Mouse (Mus musculus): Measurements from ENCODE around the gene Sgip1.

The Sgip1 gene

DNA sequence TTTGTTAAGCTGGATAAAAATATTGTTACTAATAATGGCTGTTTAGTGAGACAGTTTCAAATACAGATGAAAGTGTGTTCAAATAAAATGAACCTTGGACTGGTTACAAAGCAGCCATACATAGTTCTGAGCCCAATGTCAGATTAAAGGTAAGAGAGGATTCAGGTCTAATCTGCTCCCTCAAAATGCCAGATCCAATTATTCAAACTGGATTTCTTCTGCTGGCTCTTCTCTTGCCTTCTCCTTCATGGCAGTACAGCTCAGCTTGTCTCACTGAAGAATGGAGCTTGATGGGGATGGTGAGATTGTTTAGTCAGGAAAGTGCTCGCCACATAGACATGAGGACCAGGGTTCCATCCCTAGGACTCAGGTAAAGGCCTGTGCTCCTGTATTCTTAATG is 32.7 kb downstream of the Sgip1 start:
- ATAC-seq (ENCODE audit: insufficient number of reproducible peaks, low FRiP score, low TSS enrichment): no peak

GRCm38 (mm10) chr4:102774549-102774948 is 33.5 kb downstream of the Sgip1 start:
- peak; percentile 72 for ATAC-seq (ENCODE audit: insufficient number of reproducible peaks, low FRiP score, low TSS enrichment)

DNA sequence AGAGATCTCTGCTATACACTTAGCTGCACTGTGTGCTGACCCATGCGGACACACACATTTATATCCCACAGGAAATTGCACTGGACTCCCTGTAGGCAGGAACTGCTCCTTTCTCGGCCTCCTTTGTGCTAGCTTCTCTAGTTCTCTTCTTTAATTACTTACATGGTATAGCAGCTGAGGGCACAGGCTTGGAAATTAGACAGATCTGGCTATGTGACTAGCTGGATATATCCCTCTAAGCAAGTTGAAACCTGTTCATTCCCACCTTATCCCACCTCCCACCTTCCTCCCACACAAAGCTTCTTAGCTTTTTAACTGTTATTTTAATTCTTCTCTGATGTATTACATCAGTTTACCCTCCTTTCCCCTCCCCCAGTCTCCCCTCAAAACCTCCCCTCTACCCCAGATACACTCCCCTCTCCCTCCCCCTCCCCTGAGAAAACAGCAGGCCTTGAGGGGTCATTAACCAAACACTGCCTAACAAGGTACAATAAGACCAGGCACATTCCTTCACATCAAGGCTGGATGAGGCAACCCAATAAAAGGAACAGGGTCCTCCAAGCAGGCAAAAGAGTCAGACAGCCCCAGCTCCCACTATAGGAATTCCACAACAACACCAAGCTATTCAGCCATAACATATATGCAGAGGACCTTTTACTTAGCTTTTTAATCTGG is 34.6 kb downstream of the Sgip1 start:
- no peak for ATAC-seq (ENCODE audit: insufficient number of reproducible peaks, low FRiP score, low TSS enrichment)

DNA sequence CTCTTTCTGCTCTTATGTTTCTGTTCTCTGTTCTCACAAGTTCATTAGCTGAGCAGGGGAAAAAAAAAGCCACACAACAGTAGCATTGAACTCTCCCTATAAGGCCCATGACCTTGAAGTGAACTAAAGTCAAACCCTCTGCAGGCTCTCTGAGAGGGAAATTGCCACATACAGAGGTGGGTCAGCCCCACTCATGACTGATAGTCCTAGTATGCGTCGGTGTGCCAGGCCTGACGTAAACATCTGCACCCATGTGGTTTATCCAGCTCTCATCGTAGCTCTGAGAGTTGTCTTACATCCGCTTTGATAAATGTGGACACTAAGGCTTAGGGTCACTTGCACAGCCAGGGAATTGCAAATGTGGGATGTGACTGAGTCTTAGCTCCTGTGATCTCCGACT is 38.8 kb downstream of the Sgip1 start:
- no peak for ATAC-seq (ENCODE audit: insufficient number of reproducible peaks, low FRiP score, low TSS enrichment)

- peak; percentile 71 for ATAC-seq (ENCODE audit: insufficient number of reproducible peaks, low FRiP score, low TSS enrichment)
These were observed 42.1 kb downstream of the Sgip1 start for GRCm38 (mm10) chr4:102783063-102783748.

DNA sequence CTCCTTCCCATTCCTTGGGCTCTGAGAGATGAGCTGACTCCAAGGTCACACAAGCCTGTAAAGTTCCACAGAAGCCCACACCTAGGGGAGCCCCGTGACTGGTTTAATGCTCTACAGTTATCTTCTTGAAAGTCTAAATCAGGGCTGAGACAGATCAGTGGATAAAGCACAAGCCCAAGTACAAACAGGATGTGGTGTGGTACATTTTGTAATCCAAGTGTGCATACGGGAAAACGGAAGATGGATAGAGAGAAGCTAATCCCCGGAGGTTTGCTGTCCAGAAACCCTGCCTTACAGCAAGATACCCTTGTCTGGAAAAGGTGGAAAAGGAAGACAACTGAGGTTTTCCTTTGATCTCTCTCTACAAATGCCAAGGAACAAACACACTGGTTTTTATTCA is 44.1 kb downstream of the Sgip1 start:
- ATAC-seq (ENCODE audit: insufficient number of reproducible peaks, low FRiP score, low TSS enrichment): no peak

- ATAC-seq (ENCODE audit: insufficient number of reproducible peaks, low FRiP score, low TSS enrichment): no peak
These were observed 51.1 kb downstream of the Sgip1 start for GRCm38 (mm10) chr4:102792100-102792790.

GRCm38 (mm10) chr4:102801471-102801870 is 60.4 kb downstream of the Sgip1 start:
- no peak for ATAC-seq (ENCODE audit: insufficient number of reproducible peaks, low FRiP score, low TSS enrichment)

DNA sequence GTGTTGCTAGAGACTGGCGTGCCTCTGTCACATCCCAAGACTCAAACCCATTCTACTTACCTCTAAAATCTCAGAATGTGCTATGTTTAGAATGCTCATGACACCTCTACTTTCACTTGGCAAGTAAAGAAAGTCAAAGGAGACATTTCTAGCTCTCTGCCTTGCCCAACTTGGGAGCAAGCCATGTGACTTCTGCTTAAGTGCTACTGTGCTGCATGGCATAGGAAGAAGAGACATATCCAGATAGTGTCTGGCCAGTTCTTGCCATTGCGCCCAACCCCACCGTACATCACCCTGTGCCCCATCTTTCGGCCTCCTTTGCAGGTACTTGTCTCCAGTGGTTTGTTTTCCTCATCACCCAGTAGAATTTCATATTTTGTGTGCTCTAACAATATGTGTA is 60.8 kb downstream of the Sgip1 start:
- ATAC-seq (ENCODE audit: insufficient number of reproducible peaks, low FRiP score, low TSS enrichment): no peak

- no peak for ATAC-seq (ENCODE audit: insufficient number of reproducible peaks, low FRiP score, low TSS enrichment)
These were observed 63.5 kb downstream of the Sgip1 start for GRCm38 (mm10) chr4:102804611-102805010.

- ATAC-seq (ENCODE audit: insufficient number of reproducible peaks, low FRiP score, low TSS enrichment): no peak
These were observed 65.9 kb downstream of the Sgip1 start for GRCm38 (mm10) chr4:102806987-102807386.

GRCm38 (mm10) chr4:102808258-102808657 is 67.2 kb downstream of the Sgip1 start:
- ATAC-seq (ENCODE audit: insufficient number of reproducible peaks, low FRiP score, low TSS enrichment): no peak

GRCm38 (mm10) chr4:102809296-102809695 is 68.2 kb downstream of the Sgip1 start:
- no peak for ATAC-seq (ENCODE audit: insufficient number of reproducible peaks, low FRiP score, low TSS enrichment)

DNA sequence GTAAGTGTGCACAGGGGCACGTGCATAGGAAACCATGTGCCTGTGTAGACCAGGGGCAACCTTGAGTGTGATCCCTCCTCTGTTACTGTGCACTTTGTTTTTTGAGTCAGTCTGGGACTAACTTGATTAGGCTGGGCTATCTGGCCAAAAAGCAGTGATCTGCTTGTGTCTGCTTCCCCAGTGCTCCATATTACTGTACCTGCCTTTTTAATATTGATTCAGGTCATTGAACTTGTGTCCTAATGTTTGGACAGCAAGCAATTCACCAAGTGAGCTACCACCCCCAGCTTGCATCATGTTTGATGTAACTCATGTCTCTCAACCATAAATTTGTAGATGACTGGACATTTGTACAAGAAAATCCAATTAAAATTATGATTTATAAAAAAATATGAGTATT is 69.2 kb downstream of the Sgip1 start:
- no peak for ATAC-seq (ENCODE audit: insufficient number of reproducible peaks, low FRiP score, low TSS enrichment)

GRCm38 (mm10) chr4:102811007-102811805 is 70.1 kb downstream of the Sgip1 start:
- ATAC-seq (ENCODE audit: insufficient number of reproducible peaks, low FRiP score, low TSS enrichment): no peak

DNA sequence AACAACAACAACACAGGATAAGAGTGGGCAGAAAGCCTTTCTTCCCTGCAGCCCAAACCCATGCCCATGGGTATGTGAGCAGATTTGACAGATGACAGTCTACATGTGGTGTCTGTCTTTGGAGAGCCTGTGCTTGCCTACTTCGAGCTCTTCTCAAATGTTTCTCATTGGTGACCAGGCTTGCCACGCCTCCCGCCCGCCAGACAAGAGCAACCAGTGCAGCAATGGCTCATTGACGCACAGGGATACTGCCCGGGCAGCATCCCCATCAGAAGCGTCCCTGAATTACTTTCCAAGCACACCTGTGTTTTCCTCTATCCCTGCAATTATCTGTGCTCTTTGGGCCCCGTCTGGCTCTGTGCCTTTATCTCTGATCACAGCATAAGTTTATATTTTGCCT is 72.2 kb downstream of the Sgip1 start:
- ATAC-seq (ENCODE audit: insufficient number of reproducible peaks, low FRiP score, low TSS enrichment): no peak

- ATAC-seq (ENCODE audit: insufficient number of reproducible peaks, low FRiP score, low TSS enrichment): no peak
These were observed 80.7 kb downstream of the Sgip1 start for GRCm38 (mm10) chr4:102821786-102822185.

GRCm38 (mm10) chr4:102824494-102824893 is 83.4 kb downstream of the Sgip1 start:
- ATAC-seq (ENCODE audit: insufficient number of reproducible peaks, low FRiP score, low TSS enrichment): no peak

- no peak for ATAC-seq (ENCODE audit: insufficient number of reproducible peaks, low FRiP score, low TSS enrichment)
These were observed 85.1 kb downstream of the Sgip1 start for GRCm38 (mm10) chr4:102826159-102826558.

- ATAC-seq (ENCODE audit: insufficient number of reproducible peaks, low FRiP score, low TSS enrichment): no peak
These were observed 87.4 kb downstream of the Sgip1 start for GRCm38 (mm10) chr4:102828518-102828917.

- no peak for ATAC-seq (ENCODE audit: insufficient number of reproducible peaks, low FRiP score, low TSS enrichment)
These were observed 92.1 kb downstream of the Sgip1 start for GRCm38 (mm10) chr4:102833191-102833590.

Data from cerebellum, adult (tissue).